Mouse (Mus musculus) heart, postnatal 36 days (tissue): Measurements from ENCODE around the gene Olfr1367. TPM values are rescaled to one million over a fixed set of nuclear protein-coding genes. Genes with fewer than 3 reads are reported as not detected.
"Not testable (repeated sequence)": the region's sequence is repeated elsewhere in the genome, so short reads cannot be mapped to it uniquely, and the experiment has no call there.

ENCODE experiments used
- DNase-seq, 2 experiments: peaks; one replicate each; pipeline ENCODE4 v3.0.0; 2021 to 2022
- intact Hi-C: fragments of 180-260 bp; cut with DNase I; formaldehyde crosslinking; loops from one replicate; pipeline ENCODE4 v1.15.1; 2025
- microRNA-seq, 2 experiments: library from miRNA; unstranded; fragments of <30 nt; microRNA quantifications; one replicate each; pipeline ENCODE4 v1.2.0; 2021; ENCODE audit warnings: borderline number of aligned reads in 2 of 2
- total RNA-seq, 2 experiments: library from RNA; stranded (reverse); gene quantifications; 2 replicates each; pipeline ENCODE4 v1.2.3; 2021

The Olfr1367 gene
- total RNA-seq, 2 experiments from 2014 or later: not detected

GRCm38 (mm10) chr13:21395211-21395610 is 48.5 kb downstream of the Olfr1367 start:
- intact Hi-C loops: no loop called here

GRCm38 (mm10) chr13:21395623-21396022 is 48.9 kb downstream of the Olfr1367 start:
- intact Hi-C loops: no loop called here
- no peak for DNase-seq

More at GRCm38 (mm10) chr13:21395211-21395610, 48.5 kb downstream of the Olfr1367 start:
- DNase-seq: no peak

- DNase-seq: peak; percentile 19 to 26
- intact Hi-C loops: not testable (repeated sequence)
Observed at GRCm38 (mm10) chr13:21396048-21396447, 49.3 kb downstream of the Olfr1367 start.

- DNase-seq: no peak
- intact Hi-C loops: no loop called here
Observed at GRCm38 (mm10) chr13:21397486-21397885, 50.8 kb downstream of the Olfr1367 start.

Small RNA genes within 50 kb of the gene (microRNA-seq; reads per million reads assigned to microRNA genes)
- gene Mir6942: 0 to 1.3 reads per million in 2 experiments

Other genes starting within 250 kb of the Olfr1367 start
- not detected for gene Olfr1369-ps1, start 235.4 kb upstream of the Olfr1367 start, total RNA-seq
- gene Olfr263, start 217.3 kb upstream of the Olfr1367 start, total RNA-seq: not detected
- gene Olfr1368, start 201.0 kb upstream of the Olfr1367 start, total RNA-seq: not detected
- gene Trim27, start 167.5 kb upstream of the Olfr1367 start, total RNA-seq: 10 to 100 TPM; 19.7 to 20.0 TPM
- gene Gpx5, start 54.2 kb upstream of the Olfr1367 start, total RNA-seq: not detected
- gene Gpx6, start 34.8 kb upstream of the Olfr1367 start, total RNA-seq: not detected
- 1 to 10 TPM; 5.3 to 5.8 TPM for gene Zscan12, start 15.9 kb downstream of the Olfr1367 start, total RNA-seq
- gene Zkscan3, start 55.8 kb downstream of the Olfr1367 start, total RNA-seq: 10 to 100 TPM; 26.4 to 31.2 TPM
- gene Pgbd1, start 94.1 kb downstream of the Olfr1367 start, total RNA-seq: under 1 TPM; 0.30 to 0.42 TPM
- gene Zscan26, start 106.8 kb downstream of the Olfr1367 start, total RNA-seq: 10 to 100 TPM; 20.4 to 23.2 TPM
- gene Nkapl, start 121.6 kb downstream of the Olfr1367 start, total RNA-seq: under 1 TPM; 0.67 to 0.76 TPM
- 1 to 10 TPM; 1.2 to 1.5 TPM for gene Zkscan4, start 132.0 kb downstream of the Olfr1367 start, total RNA-seq
- gene Gm10065, start 132.5 kb downstream of the Olfr1367 start, total RNA-seq: not detected
- gene AK157302, start 148.3 kb downstream of the Olfr1367 start, total RNA-seq: 10 to 100 TPM; 26.5 to 28.1 TPM
- gene Gm11273, start 154.5 kb downstream of the Olfr1367 start, total RNA-seq: 100 to 1,000 TPM; 247 to 265 TPM
- gene Zkscan8, start 184.2 kb downstream of the Olfr1367 start, total RNA-seq: 10 to 100 TPM in 1 of 2 experiments, 1 to 10 TPM in 1; 9.0 to 14.6 TPM
- not detected for gene Olfr1366, start 195.9 kb downstream of the Olfr1367 start, total RNA-seq
- gene Olfr1535, start 213.0 kb downstream of the Olfr1367 start, total RNA-seq: not detected
- not detected for gene Olfr1364, start 234.8 kb downstream of the Olfr1367 start, total RNA-seq